Mouse (Mus musculus) lung, postnatal 0 days (tissue): ENCODE measurements around the gene N4bp2l2. TPM values are rescaled to one million over a fixed set of nuclear protein-coding genes. Genes with fewer than 3 reads are reported as not detected.

Experiments
- ATAC-seq: fragments of 200-750 bp; cut with Nextera tagmentation; 2 replicates; pipeline ENCODE4 v1.8.0; 2017; ENCODE audit warnings: moderate library complexity
- DNase-seq: peaks from one replicate; pipeline ENCODE4 v3.0.0-alpha.2; 2016; ENCODE audit warnings: low spot score
- H3K27ac ChIP-seq: fragments of 300-500 bp; sonication (generic); 2 replicates; pipeline ENCODE4 v1.5.1; 2014; ENCODE audit warnings: antibody characterized with exemption, mild to moderate bottlenecking, low read length, mixed read lengths
- H3K27me3 ChIP-seq: fragments of 300-500 bp; sonication (generic); replicated peaks from 2 replicates; pipeline ENCODE4 v1.6.1; 2014; ENCODE audit warnings: low read length, mixed read lengths; ENCODE audit not compliant: insufficient read depth
- H3K36me3 ChIP-seq: fragments of 300-500 bp; sonication (generic); 2 replicates; pipeline ENCODE4 v1.6.1; 2014; ENCODE audit warnings: low read length, mixed read lengths; ENCODE audit not compliant: insufficient read depth
- H3K4me1 ChIP-seq: fragments of 300-500 bp; sonication (generic); 2 replicates; pipeline ENCODE4 v1.6.1; 2014; ENCODE audit warnings: antibody characterized with exemption, low read depth, low read length, mixed read lengths; ENCODE audit not compliant: insufficient read depth
- H3K4me2 ChIP-seq: fragments of 300-500 bp; sonication (generic); replicated peaks from 2 replicates; pipeline ENCODE4 v1.6.1; 2014; ENCODE audit warnings: low read depth, mild to moderate bottlenecking, low read length, moderate library complexity, mixed read lengths
- H3K4me3 ChIP-seq: fragments of 300-500 bp; sonication (generic); 2 replicates; pipeline ENCODE4 v1.5.1; 2014; ENCODE audit warnings: low read depth, low read length
- H3K9ac ChIP-seq: fragments of 300-500 bp; sonication (generic); replicated peaks from 2 replicates; pipeline ENCODE4 v1.6.1; 2014; ENCODE audit warnings: low read depth, mild to moderate bottlenecking
- H3K9me3 ChIP-seq: fragments of 300-500 bp; sonication (generic); 2 replicates; pipeline ENCODE4 v1.6.1; 2016; ENCODE audit warnings: low read length, mixed read lengths
- CTCF ChIP-seq: IDR thresholded peaks from 2 replicates; pipeline ENCODE4 v1.5.1; 2016; ENCODE audit warnings: antibody characterized with exemption, mild to moderate bottlenecking
- EP300 ChIP-seq: IDR thresholded peaks from 2 replicates; pipeline ENCODE4 v1.6.1; 2016; ENCODE audit warnings: antibody characterized with exemption, mild to moderate bottlenecking, control low read depth
- WGBS: fragments of 180-500 bp; shearing (Covaris S2); extraction: QIAGEN DNeasy Blood & Tissue Kit; methylation state at CpG from one replicate; pipeline ENCODE4 v1.1.7; 2014; 5-methylcytosine and 5-hydroxymethylcytosine counted together
- polyA plus RNA-seq: library from polyadenylated mRNA; unstranded; fragments of >200 nt; fragmentation: Nextera tagmentation; extraction: Ambion mirVana; gene quantifications from 2 replicates; pipeline ENCODE4 v1.2.1, GENCODE M21; 2015

N4bp2l2 gene
- polyA plus RNA-seq, 1 experiment from 2014 or later: 36.7 TPM

DNA sequence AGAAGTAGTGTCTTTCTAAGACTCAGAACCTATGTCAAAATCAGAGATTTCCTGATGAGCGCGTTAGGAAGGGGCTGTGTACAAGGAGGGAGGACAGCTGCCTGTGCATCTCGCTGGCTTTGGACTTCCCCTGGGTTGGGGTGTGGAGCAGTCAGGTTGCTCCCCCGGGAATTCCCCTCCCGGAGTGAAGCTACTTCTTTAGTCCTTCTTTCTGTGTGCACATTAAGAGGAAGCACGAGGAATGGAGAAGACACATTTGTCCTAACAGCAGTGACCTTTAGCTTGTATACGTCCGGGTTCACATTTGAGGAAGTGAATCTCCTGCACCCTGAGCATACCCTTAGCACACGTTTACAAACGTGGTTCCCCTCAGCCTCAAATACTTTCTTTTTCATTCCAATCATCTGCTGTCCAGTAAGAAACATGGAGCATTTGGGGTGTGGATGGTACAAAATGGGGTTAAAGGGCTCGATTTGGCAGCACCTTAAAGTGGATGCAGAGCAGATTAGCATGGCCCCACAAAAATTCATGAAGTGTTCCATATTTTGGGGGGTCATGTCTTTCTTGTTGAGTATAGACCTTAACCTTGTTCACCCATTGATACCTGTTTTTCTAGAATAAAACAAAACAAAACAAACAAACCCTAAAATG is 70.5 kb downstream of the N4bp2l2 start:
- Histone ChIP-seq H3K4me3 (no peak overlapping the region), H3K9ac (no peak overlapping the region), H3K4me1 (0 out of 2 replicates have a peak, but pooled peaks cover 3% of the 10 kb centered on the region), H3K36me3 (no peaks in the 10 kb centered on the region), H3K27ac (no peak overlapping the region), H3K27me3 (no peaks in the 10 kb centered on the region), H3K4me2 (no peak overlapping the region), H3K9me3 (no peaks in the 10 kb centered on the region)
- DNase-seq (peak; percentile 47), ATAC-seq (no peak)
- 51% methylated on average over 11 of the region's 11 CpGs for WGBS
- TF ChIP-seq EP300 (no peak), CTCF (no peak)

DNA sequence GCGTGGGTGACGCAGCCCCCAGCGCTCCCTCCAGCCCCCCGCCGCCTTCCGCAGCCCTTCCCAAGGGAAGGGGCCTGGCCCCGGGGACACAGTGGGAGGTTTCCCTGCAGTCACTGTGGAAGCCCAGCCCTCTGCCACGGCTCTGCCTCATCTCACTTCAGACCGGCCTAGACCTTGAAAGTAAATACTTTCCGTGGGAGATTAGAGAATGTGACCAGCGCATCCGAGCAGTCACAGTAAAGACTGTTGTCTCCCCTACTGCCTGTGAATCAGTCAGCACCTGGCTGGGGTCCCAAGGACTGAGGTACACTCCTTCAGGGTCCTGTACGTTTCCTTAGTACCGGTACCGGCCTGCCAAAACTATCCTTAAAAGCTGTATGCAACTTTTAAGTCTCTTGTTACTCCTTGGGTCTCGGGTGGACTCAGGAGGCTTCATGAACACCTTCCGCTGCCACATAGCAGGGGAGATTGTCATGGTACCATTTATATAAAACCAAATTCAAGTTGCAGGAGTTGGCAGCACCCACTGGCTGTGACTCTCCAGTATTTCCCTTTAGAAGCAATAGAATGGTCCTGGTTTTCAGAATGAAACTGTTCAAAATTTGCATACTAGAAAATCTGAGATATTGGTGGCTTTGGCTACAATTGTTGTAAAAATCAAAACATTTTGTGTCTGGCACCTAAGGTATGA is 71.2 kb downstream of the N4bp2l2 start:
- ATAC-seq: no peak

GRCm38 (mm10) chr5:150593756-150594648 is 72.0 kb downstream of the N4bp2l2 start:
- Histone ChIP-seq H3K9me3 (no peaks in the 10 kb centered on the region), H3K4me2 (peak overlapping the region; percentile 99), H3K27ac (peak overlapping the region; percentile 74), H3K27me3 (no peaks in the 10 kb centered on the region), H3K36me3 (no peaks in the 10 kb centered on the region), H3K4me3 (peak overlapping the region; percentile 91), H3K9ac (peak overlapping the region; percentile 77), H3K4me1 (0 out of 2 replicates have a peak, but pooled peaks cover 3% of the 10 kb centered on the region)
- ATAC-seq (peak; percentile 80), DNase-seq (peak; percentile 55)
- under 1% methylated on average over 58 of the region's 102 CpGs for WGBS
- no peak for TF ChIP-seq CTCF
- no peak for TF ChIP-seq EP300

More for the DNA sequence above, 71.2 kb downstream of the N4bp2l2 start:
- Histone ChIP-seq H3K27me3 (no peaks in the 10 kb centered on the region), H3K4me1 (0 out of 2 replicates have a peak, but pooled peaks cover 3% of the 10 kb centered on the region), H3K4me2 (peak overlapping the region; percentile 99), H3K9me3 (no peaks in the 10 kb centered on the region), H3K36me3 (no peaks in the 10 kb centered on the region), H3K4me3 (peak overlapping the region; percentile 91), H3K27ac (peak overlapping the region; percentile 26; the same call in 1 of the 2 replicates), H3K9ac (peak overlapping the region; percentile 77)
- DNase-seq: no peak
- no peak for TF ChIP-seq EP300
- TF ChIP-seq CTCF: no peak
- 8% methylated on average over 17 of the region's 17 CpGs for WGBS

GRCm38 (mm10) chr5:150592904-150593755 is 72.9 kb downstream of the N4bp2l2 start:
- H3K4me1 ChIP-seq: 0 out of 2 replicates have a peak, but pooled peaks cover 3% of the 10 kb centered on the region
- H3K36me3 ChIP-seq: no peaks in the 10 kb centered on the region
- H3K4me2 ChIP-seq: peak overlapping the region; percentile 99
- H3K9ac ChIP-seq: peak overlapping the region; percentile 77
- no peak for TF ChIP-seq CTCF
- no peak for TF ChIP-seq EP300
- H3K9me3 ChIP-seq: no peaks in the 10 kb centered on the region
- 13% methylated on average over 31 of the region's 40 CpGs for WGBS
- no peaks in the 10 kb centered on the region for H3K27me3 ChIP-seq
- ATAC-seq (peak; percentile 21), DNase-seq (peak; percentile 53)
- peak overlapping the region; percentile 74 for H3K27ac ChIP-seq
- peak overlapping the region; percentile 91 for H3K4me3 ChIP-seq

GRCm38 (mm10) chr5:150592186-150592903 is 73.6 kb downstream of the N4bp2l2 start:
- no peak overlapping the region; the same call in 1 of the 2 replicates for H3K4me3 ChIP-seq
- H3K9me3 ChIP-seq: no peaks in the 10 kb centered on the region
- TF ChIP-seq EP300: no peak
- no peak for TF ChIP-seq CTCF
- H3K27me3 ChIP-seq: no peaks in the 10 kb centered on the region
- H3K36me3 ChIP-seq: no peaks in the 10 kb centered on the region
- H3K27ac ChIP-seq: peak overlapping the region; percentile 15; the same call in 1 of the 2 replicates
- ATAC-seq (no peak), DNase-seq (no peak)
- H3K4me1 ChIP-seq: 0 out of 2 replicates have a peak, but pooled peaks cover 3% of the 10 kb centered on the region
- H3K9ac ChIP-seq: no peak overlapping the region
- H3K4me2 ChIP-seq: peak overlapping the region; percentile 99
- 69% methylated on average over 13 of the region's 13 CpGs for WGBS
